Mouse (Mus musculus) kidney, embryonic 14.5 days (tissue): Measurements from ENCODE around the gene Srpk1. TPM values are rescaled to one million over a fixed set of nuclear protein-coding genes. Genes with fewer than 3 reads are reported as not detected.

Experiments used
- ATAC-seq: fragments of 200-750 bp; cut with Nextera tagmentation; 2 replicates; pipeline ENCODE4 v1.8.0; 2017; ENCODE audit warnings: moderate number of reproducible peaks, mild to moderate bottlenecking, moderate TSS enrichment, moderate library complexity; ENCODE audit not compliant: low FRiP score, low TSS enrichment
- H3K27ac ChIP-seq: fragments of 300-500 bp; sonication (generic); 2 replicates; pipeline ENCODE4 v1.5.1; 2014; ENCODE audit warnings: low read depth, mild to moderate bottlenecking, low read length, moderate library complexity, mixed read lengths
- H3K27me3 ChIP-seq: fragments of 300-500 bp; sonication (generic); 2 replicates; pipeline ENCODE4 v1.6.1; 2014; ENCODE audit warnings: mild to moderate bottlenecking, low read length; ENCODE audit not compliant: control insufficient read depth, insufficient read depth
- H3K36me3 ChIP-seq: fragments of 300-500 bp; sonication (generic); 2 replicates; pipeline ENCODE4 v1.6.1; 2014; ENCODE audit warnings: low read length, mixed read lengths; ENCODE audit not compliant: control insufficient read depth, insufficient read depth
- H3K4me1 ChIP-seq: fragments of 300-500 bp; sonication (generic); 2 replicates; pipeline ENCODE4 v1.6.1; 2014; ENCODE audit warnings: low read length, mixed read lengths; ENCODE audit not compliant: control insufficient read depth, insufficient read depth
- H3K4me2 ChIP-seq: fragments of 300-500 bp; sonication (generic); replicated peaks from 2 replicates; pipeline ENCODE4 v1.6.1; 2014; ENCODE audit warnings: low read depth, mild to moderate bottlenecking, low read length
- H3K4me3 ChIP-seq: fragments of 300-500 bp; sonication (generic); 2 replicates; pipeline ENCODE4 v1.5.1; 2014; ENCODE audit warnings: mild to moderate bottlenecking, low read length
- H3K9ac ChIP-seq: fragments of 300-500 bp; sonication (generic); 2 replicates; pipeline ENCODE4 v1.6.1; 2014; ENCODE audit warnings: low read depth, mild to moderate bottlenecking, low read length, moderate library complexity
- H3K9me3 ChIP-seq: fragments of 300-500 bp; sonication (generic); 2 replicates; pipeline ENCODE4 v1.6.1; 2016; ENCODE audit warnings: low read length; ENCODE audit not compliant: control insufficient read depth
- WGBS: fragments of 180-500 bp; shearing (Covaris S2); extraction: QIAGEN DNeasy Blood & Tissue Kit; methylation state at CpG from one replicate; pipeline ENCODE4 v1.1.7; 2014; 5-methylcytosine and 5-hydroxymethylcytosine counted together
- polyA plus RNA-seq: library from polyadenylated mRNA; unstranded; fragments of >200 nt; fragmentation: Nextera tagmentation; extraction: Ambion mirVana; gene quantifications from 2 replicates; pipeline ENCODE4 v1.2.1, GENCODE M21; 2014

Gene Srpk1
- polyA plus RNA-seq, 1 experiment from 2014 or later: 140 TPM

DNA sequence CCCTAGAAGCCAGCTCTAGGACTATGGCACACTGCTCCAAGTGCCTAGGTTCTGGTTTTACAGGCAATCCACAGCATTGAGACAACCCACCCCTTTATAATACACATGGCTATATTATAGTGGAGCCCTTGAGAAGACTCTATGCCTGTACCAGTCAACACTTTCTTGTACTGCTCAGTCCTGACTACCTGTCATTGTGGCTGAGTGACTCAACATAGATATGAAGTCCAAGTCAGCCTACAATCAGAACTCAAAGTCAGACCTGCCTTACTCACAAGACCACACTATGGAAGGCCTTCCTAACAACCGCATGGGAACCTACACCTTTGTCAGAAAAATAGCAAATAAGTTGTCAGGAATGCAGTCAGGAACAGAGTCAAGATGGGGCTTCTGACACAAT lies 3.7 kb downstream of the Srpk1 start:
- Histone ChIP-seq H3K9me3 (no peaks in the 10 kb centered on the region), H3K4me1 (peaks cover 17% of the 10 kb centered on the region), H3K9ac (no peak overlapping the region), H3K36me3 (peaks cover 33% of the 10 kb centered on the region), H3K4me3 (no peak overlapping the region), H3K4me2 (no peak overlapping the region), H3K27me3 (no peaks in the 10 kb centered on the region), H3K27ac (no peak overlapping the region)
- 97% methylated on average over 1 of the region's 1 CpGs for WGBS
- no peak for ATAC-seq

DNA sequence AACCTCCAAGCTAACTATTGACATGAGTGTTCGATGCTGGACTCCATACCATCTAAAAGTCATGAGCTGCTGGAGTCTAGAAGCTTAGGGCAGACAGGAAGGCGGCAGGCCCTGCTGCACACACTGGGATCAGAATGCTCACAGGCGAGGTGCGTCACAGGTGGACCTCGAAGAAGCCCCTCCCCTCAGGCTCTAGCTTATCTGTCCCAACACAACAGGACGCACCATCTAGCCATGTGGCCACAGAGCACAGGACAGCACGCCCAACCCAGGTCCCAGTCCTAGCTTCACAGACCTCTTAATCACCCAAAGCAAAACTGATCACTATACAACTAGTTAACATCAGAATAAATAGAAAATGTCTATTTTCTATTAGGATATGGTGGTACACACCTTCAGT lies 4.4 kb downstream of the Srpk1 start:
- peaks cover 33% of the 10 kb centered on the region for H3K36me3 ChIP-seq
- H3K4me1 ChIP-seq: peaks cover 17% of the 10 kb centered on the region
- 77% methylated on average over 7 of the region's 7 CpGs for WGBS
- ATAC-seq: no peak
- H3K9me3 ChIP-seq: no peaks in the 10 kb centered on the region
- no peak overlapping the region for H3K4me3 ChIP-seq
- H3K4me2 ChIP-seq: no peak overlapping the region
- H3K27ac ChIP-seq: no peak overlapping the region
- H3K27me3 ChIP-seq: no peaks in the 10 kb centered on the region
- no peak overlapping the region for H3K9ac ChIP-seq

DNA sequence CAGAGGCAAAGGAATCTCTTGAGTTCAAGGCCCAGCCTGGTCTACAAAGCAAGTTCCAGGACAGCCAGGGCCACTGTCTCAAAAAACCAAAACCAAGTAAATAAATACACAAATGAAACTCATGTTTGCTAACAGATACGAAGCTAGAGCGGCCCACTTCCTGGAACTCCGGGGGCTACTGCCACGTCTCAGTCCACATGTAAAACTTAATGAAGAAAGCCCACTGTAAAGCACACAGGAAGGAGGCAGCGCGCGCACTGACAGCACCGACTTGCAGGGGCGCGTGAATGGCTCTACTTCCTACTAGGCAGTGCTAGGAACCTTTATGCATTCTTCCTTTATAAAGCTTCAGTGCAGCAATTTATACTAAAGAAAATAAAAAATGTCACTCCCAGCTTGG lies 4.9 kb downstream of the Srpk1 start:
- 87% methylated on average over 10 of the region's 10 CpGs for WGBS
- no peak overlapping the region for H3K4me3 ChIP-seq
- H3K4me2 ChIP-seq: no peak overlapping the region
- peaks cover 33% of the 10 kb centered on the region for H3K36me3 ChIP-seq
- H3K4me1 ChIP-seq: peaks cover 16% of the 10 kb centered on the region
- no peak for ATAC-seq
- H3K27ac ChIP-seq: no peak overlapping the region
- no peaks in the 10 kb centered on the region for H3K9me3 ChIP-seq
- no peaks in the 10 kb centered on the region for H3K27me3 ChIP-seq
- H3K9ac ChIP-seq: no peak overlapping the region

DNA sequence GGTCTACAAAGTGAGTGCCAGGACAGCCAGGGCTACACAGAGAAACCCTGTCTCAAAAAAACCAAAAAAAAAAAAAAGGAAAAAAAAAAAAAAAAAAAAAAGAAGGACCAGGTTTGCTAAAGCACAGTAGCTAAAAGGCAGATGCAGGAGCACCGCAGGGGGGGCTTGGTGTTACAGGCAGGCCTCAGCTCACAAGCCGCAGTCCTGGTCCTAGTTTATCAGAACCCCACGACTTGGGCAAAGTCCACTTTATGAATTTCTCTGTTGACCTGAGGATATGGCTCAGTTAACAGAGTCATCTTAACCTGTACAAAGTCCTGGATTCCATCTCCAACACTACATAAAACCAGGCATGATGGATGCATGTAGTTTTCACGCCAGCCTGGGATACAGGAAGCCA lies 7.2 kb downstream of the Srpk1 start:
- no peak for ATAC-seq

DNA sequence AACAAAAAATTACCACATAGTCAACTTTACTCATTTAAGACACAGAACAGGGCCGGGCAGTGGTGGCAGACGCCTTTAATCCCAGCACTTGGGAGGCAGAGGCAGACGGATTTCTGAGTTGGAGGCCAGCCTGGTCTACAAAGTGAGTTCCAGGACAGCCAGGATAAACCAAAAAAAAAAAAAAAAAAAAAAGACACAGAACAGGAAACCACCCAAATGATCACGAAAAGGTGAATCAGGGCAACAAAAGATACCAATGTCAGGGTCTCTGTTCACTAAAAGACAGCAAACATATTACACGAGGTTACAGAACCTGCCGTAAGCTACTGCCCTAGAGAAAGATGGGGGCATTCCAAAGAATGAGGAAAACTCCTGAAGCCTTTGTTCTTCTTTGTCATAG lies 9.4 kb downstream of the Srpk1 start:
- no peaks in the 10 kb centered on the region for H3K4me1 ChIP-seq
- H3K27ac ChIP-seq: no peak overlapping the region
- WGBS: 94% methylated on average over 6 of the region's 6 CpGs
- H3K9me3 ChIP-seq: no peaks in the 10 kb centered on the region
- H3K4me3 ChIP-seq: no peak overlapping the region
- no peak for ATAC-seq
- no peak overlapping the region for H3K9ac ChIP-seq
- H3K4me2 ChIP-seq: no peak overlapping the region
- no peaks in the 10 kb centered on the region for H3K27me3 ChIP-seq
- peaks cover 22% of the 10 kb centered on the region for H3K36me3 ChIP-seq

More for the DNA sequence above, 7.2 kb downstream of the Srpk1 start:
- H3K9ac ChIP-seq: no peak overlapping the region
- no peaks in the 10 kb centered on the region for H3K27me3 ChIP-seq
- no peak overlapping the region for H3K4me3 ChIP-seq
- H3K4me1 ChIP-seq: peaks cover 4% of the 10 kb centered on the region
- H3K9me3 ChIP-seq: no peaks in the 10 kb centered on the region
- peaks cover 33% of the 10 kb centered on the region for H3K36me3 ChIP-seq
- no peak overlapping the region for H3K4me2 ChIP-seq
- no peak overlapping the region for H3K27ac ChIP-seq
- WGBS: 95% methylated on average over 4 of the region's 4 CpGs

DNA sequence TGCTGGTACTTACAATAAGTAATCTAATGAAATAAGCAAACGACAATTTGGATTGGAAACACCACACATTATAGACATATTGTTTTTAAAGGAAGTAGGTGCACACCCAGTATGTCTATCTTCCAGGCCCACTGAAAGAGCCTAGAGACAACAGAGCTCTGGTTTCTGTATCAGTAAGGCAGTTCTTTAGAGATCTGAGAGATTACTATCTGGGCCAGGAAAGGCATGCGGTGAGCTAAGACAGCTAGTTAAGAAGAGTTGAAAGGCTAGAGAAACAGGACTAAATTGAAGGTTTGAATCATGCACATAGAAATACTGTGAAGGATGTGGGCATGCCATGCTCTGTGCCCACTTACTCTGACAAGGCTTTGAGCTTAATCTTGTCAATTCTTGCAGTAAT lies 9.9 kb downstream of the Srpk1 start:
- Histone ChIP-seq H3K9me3 (no peaks in the 10 kb centered on the region), H3K9ac (no peak overlapping the region), H3K36me3 (peaks cover 26% of the 10 kb centered on the region), H3K27me3 (no peaks in the 10 kb centered on the region), H3K4me1 (no peaks in the 10 kb centered on the region), H3K4me3 (no peak overlapping the region), H3K4me2 (no peak overlapping the region), H3K27ac (no peak overlapping the region)
- no peak for ATAC-seq
- WGBS: 80% methylated on average over 2 of the region's 2 CpGs

DNA sequence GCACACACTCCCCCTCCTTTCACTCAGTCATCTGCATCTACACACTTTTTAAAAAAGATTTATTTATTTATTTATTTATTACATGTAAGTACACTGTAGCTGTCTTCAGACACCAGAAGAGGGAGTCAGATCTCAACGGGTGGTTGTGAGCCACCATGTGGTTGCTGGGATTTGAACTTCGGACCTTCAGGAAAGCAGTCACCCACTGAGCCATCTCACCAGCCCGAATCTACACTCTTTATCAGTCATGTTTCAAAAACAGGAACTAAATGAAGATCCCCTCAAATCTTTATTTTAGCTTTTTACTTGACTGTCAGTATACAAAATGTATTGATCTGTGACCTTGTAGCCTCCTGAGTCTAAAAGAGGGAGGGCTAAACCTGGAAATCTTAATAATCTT lies 13.0 kb downstream of the Srpk1 start:
- Histone ChIP-seq H3K27ac (no peak overlapping the region), H3K36me3 (peaks cover 41% of the 10 kb centered on the region), H3K4me3 (no peak overlapping the region), H3K9ac (no peak overlapping the region), H3K27me3 (no peaks in the 10 kb centered on the region), H3K4me1 (no peaks in the 10 kb centered on the region), H3K9me3 (no peaks in the 10 kb centered on the region), H3K4me2 (no peak overlapping the region)
- ATAC-seq: no peak
- 84% methylated on average over 3 of the region's 3 CpGs for WGBS

DNA sequence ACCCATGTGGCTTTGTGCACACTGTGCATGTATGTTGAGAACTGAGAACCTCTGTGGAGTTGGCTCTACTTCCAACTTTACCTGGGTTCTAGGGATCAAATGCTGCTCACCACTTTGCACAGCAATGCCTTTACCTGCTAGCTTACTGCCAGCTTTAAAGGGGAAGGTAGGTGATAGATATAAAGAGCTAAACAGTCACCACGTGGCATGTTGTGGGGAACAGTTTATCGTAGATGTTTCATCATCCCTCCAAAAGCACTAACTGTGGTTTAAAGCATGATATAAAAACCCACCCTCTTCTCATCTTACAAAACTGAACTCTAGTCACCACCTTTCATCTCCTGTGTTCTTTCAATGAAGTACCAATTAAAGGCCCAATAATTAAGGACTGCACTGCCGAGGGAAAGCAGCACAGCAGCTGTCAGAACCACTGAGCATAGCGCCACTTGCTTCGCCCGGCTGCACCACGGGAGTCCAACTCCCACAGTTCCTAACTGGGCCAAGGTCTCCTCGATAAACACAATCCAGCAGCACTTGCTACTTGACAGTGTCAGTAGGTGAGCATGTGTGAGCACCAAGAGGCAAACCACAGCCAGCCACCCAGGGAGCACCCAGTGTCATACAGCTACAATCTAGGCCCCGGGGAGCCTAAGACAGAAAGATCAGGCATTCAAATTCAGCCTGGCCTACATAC lies 20.8 kb downstream of the Srpk1 start:
- 72% methylated on average over 9 of the region's 9 CpGs for WGBS
- no peaks in the 10 kb centered on the region for H3K9me3 ChIP-seq
- no peak overlapping the region for H3K4me3 ChIP-seq
- no peaks in the 10 kb centered on the region for H3K4me1 ChIP-seq
- no peak for ATAC-seq
- H3K36me3 ChIP-seq: peaks cover 91% of the 10 kb centered on the region
- no peak overlapping the region for H3K27ac ChIP-seq
- no peak overlapping the region for H3K4me2 ChIP-seq
- H3K9ac ChIP-seq: no peak overlapping the region
- H3K27me3 ChIP-seq: no peaks in the 10 kb centered on the region

DNA sequence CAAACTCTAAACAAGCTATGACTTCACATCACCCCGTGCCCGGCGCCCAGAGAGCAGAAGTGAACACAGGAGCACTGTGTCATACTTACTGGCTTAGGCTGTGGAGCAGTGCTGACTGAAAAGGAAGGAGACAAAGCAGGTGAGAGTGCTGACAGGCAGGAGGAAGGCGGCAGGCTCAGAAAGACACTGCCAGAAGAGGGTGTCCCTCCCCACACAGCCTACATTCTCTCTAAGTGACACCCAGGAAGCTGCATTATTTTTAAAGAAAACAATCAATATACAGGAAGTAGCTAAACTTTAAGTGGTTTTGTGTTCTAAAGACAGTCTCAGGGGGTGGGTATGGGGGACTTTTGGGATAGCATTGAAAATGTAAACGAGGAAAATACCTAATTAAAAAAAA lies 21.7 kb downstream of the Srpk1 start:
- H3K36me3 ChIP-seq: peaks cover 91% of the 10 kb centered on the region
- no peak for ATAC-seq
- no peak overlapping the region for H3K4me2 ChIP-seq
- no peaks in the 10 kb centered on the region for H3K9me3 ChIP-seq
- 92% methylated on average over 5 of the region's 5 CpGs for WGBS
- no peak overlapping the region for H3K27ac ChIP-seq
- no peak overlapping the region for H3K4me3 ChIP-seq
- no peaks in the 10 kb centered on the region for H3K4me1 ChIP-seq
- H3K9ac ChIP-seq: no peak overlapping the region
- H3K27me3 ChIP-seq: no peaks in the 10 kb centered on the region
